Mouse (Mus musculus) MEL (cell line): ENCODE measurements around the gene Wdr26.
A peak's percentile ranks its signal among the peaks of the same experiment; 100 is the strongest.

Experiments used
- CHD2 ChIP-seq: IDR thresholded peaks from 2 replicates; pipeline ENCODE4 v1.6.1; 2011; ENCODE audit warnings: low read length, improper control_type of control experiment
- CTCF ChIP-seq, 3 experiments: IDR thresholded peaks in 2 of 3; conservative IDR thresholded peaks in 1 of 3; 2 replicates each; pipeline ENCODE4 v1.5.1; 2011 to 2012; ENCODE audit warnings: low read length in 3 of 3, low read depth in 2 of 3, mild to moderate bottlenecking in 2 of 3, improper control_type of control experiment in 1 of 3, inconsistent platforms in 1 of 3, mixed read lengths in 1 of 3, moderate library complexity in 1 of 3; ENCODE audit not compliant: control insufficient read depth in 1 of 3, insufficient read depth in 1 of 3, poor library complexity in 1 of 3, severe bottlenecking in 1 of 3
- E2F4 ChIP-seq: IDR thresholded peaks from 2 replicates; pipeline ENCODE4 v1.6.1; 2011; ENCODE audit warnings: low read depth, low read length, improper control_type of control experiment, borderline replicate concordance
- ETS1 ChIP-seq: IDR thresholded peaks from 2 replicates; pipeline ENCODE4 v1.6.1; 2012; ENCODE audit warnings: low read depth, mild to moderate bottlenecking, inconsistent platforms, low read length, improper control_type of control experiment, moderate library complexity
- MAX ChIP-seq: IDR thresholded peaks from 2 replicates; pipeline ENCODE4 v1.6.1; 2011; ENCODE audit warnings: low read length, improper control_type of control experiment
- POLR2A ChIP-seq, 2 experiments: IDR thresholded peaks; 2 replicates each; pipeline ENCODE4 v1.6.1; 2011 to 2012; ENCODE audit warnings: low read length in 2 of 2, mild to moderate bottlenecking in 2 of 2, control low read depth in 1 of 2, improper control_type of control experiment in 1 of 2, low read depth in 1 of 2, moderate library complexity in 1 of 2; ENCODE audit not compliant: control insufficient read depth in 1 of 2, insufficient read depth in 1 of 2, poor library complexity in 1 of 2
- POLR2AphosphoS5 ChIP-seq: IDR thresholded peaks from 2 replicates; pipeline ENCODE4 v1.6.1; 2012; ENCODE audit warnings: low read depth, borderline replicate concordance, mild to moderate bottlenecking, inconsistent platforms, low read length, moderate library complexity, mixed read lengths

- TF ChIP-seq CTCF (IDR thresholded peaks at IDR 0.05 in 2 of 3, conservative IDR thresholded peaks at IDR 0.05 in 1 of 3; ENCODE audit: control insufficient read depth in 1 of 3, insufficient read depth in 1 of 3, low read depth in 2 of 3, low read length in 3 of 3, poor library complexity in 1 of 3, severe bottlenecking in 1 of 3) (no peak), POLR2A (IDR thresholded peaks at IDR 0.05; ENCODE audit: control insufficient read depth in 1 of 2, insufficient read depth in 1 of 2, low read depth in 1 of 2, low read length in 2 of 2, poor library complexity in 1 of 2) (no peak), MAX (peak; percentile 50), POLR2AphosphoS5 (no peak), E2F4 (no peak), CHD2 (no peak), ETS1 (no peak)
These were observed 49.3 kb upstream of the Wdr26 start for GRCm38 (mm10) chr1:181260949-181261696.
